Mouse (Mus musculus): ENCODE measurements around the gene Cdr2. TPM values are rescaled to one million over a fixed set of nuclear protein-coding genes. Genes with fewer than 3 reads are reported as not detected.
"Not testable (repeated sequence)": the region's sequence is repeated elsewhere in the genome, so short reads cannot be mapped to it uniquely, and the experiment has no call there.

The Cdr2 gene
- total RNA-seq, 2 experiments from 2014 or later: 4.6 to 5.6 TPM

DNA sequence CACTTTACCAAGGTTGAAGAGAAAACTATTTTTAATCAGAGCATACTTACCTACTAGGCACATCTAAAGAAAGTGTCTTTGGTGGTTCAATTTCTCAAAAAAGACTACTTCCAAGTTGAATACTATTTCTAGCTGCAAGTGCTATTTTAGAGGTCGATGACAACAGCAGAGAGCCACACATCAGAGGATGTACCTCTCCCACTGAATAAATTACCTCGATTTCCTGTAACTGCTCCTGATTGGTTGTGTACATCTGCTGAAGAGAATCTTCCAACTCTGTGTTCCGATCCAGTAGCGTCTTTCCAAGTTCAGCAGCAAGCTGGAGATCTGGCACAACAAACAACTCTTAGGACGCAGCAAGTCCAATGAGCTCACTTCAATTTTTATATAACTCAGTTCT, 12.0 kb downstream of the Cdr2 start:
- DNase-seq: no peak

DNA sequence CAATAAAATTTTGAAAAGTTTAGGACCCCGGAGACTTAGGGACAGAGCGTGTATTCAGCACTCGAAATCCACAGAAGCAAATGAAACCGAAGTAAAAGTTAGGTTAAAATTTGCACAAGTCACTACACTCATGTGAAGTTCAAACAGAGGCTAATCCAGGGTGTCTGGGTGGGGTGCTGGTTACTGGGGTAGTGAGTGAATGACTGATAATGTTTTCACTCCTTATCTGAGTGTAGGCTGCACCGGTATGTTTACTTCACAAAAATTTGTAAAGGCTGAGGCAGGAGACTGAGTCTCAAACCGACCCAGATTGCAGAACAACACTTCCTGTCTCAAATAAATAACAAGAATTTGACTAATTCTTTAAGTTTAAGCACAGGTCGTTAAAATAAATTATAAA, 12.9 kb downstream of the Cdr2 start:
- DNase-seq: no peak

GRCm38 (mm10) chr7:120963126-120963525, 19.0 kb downstream of the Cdr2 start:
- DNase-seq: no peak

DNA sequence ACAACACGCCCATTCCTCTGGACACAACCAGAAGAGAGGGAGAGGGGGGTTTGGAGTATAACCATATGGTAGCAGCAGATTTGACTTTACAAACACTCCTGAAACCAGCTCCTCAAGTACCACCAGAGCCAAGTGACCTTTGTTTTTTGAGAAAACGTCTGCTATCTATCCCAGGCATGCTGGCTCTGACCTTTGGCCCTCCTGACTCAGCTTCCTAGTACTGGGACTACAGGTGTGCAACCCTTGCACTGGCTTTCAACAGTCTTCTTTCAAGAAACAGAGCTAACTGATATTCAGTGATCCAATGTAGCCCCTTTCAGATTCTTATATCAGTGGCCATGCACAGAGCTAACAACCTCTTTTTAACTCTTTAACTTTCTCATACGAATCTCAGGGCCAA, 20.2 kb downstream of the Cdr2 start:
- no peak for DNase-seq

DNA sequence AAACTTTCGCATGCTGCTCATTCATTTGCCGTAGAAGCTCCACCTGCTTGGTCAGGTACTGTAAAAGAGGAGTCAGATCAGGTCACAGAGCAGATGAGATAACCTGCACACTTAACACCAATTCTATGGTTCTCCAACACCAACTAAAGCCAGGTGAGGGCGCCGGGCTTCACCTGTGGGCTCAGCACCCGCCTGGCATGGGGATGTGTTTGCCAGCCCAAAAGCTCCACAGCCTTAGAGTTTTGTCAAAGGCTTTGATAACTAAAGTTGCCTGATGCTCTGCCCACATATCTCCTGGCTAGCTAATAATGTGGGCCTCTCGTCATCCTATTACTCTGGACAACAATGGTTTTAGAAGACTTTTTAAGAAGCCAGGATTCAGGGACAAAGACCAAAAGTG, 21.5 kb downstream of the Cdr2 start:
- DNase-seq: no peak

- DNase-seq: no peak
Observed at GRCm38 (mm10) chr7:120960116-120960515, 22.0 kb downstream of the Cdr2 start.

GRCm38 (mm10) chr7:120953591-120953990, 28.5 kb downstream of the Cdr2 start:
- DNase-seq: not testable (repeated sequence)

- DNase-seq: no peak
Observed at GRCm38 (mm10) chr7:120943936-120944509, 38.1 kb downstream of the Cdr2 start.

DNA sequence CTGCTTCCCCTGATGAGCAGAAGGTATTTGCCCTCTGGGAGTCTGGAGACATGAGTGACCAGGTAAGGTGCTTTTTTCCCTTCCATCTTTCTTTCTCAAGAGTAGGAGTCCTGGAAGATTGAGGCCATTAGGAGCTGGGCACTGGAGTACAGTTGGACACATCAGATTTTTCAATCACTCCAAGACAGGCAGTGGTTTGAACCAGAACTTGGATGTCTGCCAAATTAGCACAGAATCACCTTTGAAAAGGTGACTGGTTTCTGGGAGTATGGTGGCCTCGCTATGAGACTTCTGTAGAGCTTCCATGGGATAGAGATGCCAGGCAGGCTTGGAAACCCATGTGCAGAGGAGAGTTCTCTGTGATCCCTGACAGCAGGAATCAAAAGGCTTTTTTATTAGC, 39.6 kb downstream of the Cdr2 start:
- no peak for DNase-seq

GRCm38 (mm10) chr7:120941214-120941613, 40.9 kb downstream of the Cdr2 start:
- DNase-seq: no peak

DNA sequence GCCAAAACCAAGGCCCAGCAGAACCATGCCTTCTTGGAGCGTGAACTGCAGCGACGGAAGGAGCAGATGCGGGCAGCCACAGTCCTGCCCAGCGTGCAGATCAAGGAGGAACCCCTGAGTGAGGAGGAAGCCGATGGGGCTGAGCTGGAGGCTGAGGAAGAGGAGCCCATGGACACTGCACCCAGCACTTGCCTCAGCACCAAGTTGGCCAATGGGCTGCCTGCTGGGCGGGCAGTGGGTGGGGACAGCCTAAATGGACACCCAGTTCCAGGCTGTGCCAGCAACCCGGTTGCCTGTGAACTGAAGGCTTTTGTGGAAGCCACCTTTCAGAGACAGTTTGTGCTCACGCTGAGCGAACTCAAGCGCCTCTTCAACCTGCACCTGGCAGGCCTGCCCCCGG, 41.8 kb downstream of the Cdr2 start:
- DNase-seq: peak; percentile 22 to 26

- no peak for DNase-seq
Observed at GRCm38 (mm10) chr7:120938206-120938605, 43.9 kb downstream of the Cdr2 start.

DNA sequence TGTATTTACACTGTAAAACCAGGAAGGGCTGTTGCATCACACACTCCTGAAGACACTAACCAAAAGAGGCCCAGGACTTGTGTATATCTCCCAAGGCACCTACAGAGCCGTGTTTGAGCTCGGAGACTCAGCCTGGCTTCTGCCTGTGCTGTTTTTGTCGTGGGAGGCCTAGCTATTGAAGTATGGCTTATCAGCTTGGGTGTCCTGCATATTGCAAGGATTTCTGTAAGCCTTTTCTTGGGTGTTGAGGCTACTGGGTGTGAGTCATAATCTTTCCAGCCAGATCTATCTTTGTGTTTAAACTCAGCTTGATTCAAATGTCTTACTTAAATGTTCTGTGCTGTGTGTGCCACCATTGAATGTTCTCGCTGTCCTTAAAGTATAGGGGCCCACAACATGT, 45.6 kb downstream of the Cdr2 start:
- DNase-seq: no peak

DNA sequence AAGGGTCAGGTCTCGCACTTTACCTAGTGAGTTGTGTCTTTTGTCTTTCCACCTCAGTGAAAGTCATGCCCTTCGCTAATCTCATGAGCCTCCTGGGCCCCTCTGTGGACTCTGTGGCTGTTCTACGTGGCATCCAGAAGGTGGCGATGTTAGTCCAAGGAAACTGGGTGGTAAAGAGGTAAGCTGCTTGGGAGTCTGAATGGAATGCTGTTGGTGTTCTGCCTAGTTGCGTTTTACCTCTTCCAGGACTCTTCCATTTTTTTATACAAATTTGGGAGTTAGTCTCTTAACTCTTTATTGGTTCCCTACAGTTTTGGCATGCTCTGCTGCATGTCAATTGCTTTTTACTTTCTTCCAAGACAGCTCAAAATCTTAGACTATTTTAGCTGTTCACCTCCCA, 47.4 kb downstream of the Cdr2 start:
- DNase-seq: peak; percentile 25 to 37

DNA sequence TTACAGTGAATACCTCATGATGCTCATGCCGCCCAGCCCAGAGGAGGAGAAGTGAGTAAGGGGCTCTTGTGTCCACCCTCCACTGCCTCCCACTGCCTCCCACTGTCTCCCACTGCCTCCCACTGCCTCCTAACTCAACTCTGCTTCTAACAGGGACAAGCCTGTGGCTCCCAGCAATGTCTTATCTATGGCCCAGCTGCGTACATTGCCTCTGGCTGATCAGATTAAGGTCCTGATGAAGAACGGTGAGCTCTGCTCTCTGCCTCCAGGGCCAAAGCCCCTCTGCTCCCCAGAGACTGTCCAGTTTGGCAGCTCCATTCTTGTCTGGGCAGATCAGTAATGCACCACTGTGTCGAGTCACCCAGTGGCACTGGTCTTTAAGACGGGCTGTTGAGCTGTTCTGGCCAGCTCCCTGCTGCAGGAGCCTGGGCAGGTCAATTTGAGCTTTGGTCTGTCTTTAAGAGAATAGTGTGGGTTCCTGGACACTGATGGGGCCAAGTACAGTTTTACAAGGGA, 48.4 kb downstream of the Cdr2 start:
- DNase-seq: no peak

DNA sequence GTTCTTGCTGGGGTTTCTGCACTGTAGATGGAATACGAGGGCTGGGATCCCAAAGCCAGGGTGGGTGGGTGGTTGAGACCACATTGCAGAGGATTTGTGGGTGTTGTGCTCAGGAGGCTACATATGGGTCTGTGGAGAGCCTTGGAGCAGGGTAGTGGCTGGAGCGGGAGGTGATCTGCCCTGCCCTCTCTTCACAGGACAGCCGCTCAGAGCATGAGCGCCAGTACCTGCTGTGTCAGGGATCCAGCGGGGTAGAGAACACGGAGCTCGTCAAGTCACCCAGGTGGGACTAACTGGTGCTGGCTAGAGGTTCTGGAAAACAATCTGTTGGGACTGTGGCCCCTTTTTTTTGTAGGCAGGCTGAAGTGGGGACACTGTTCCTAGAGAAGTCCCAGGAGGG, 49.0 kb downstream of the Cdr2 start:
- DNase-seq: no peak

- DNase-seq: peak; percentile 35 to 40
Observed at GRCm38 (mm10) chr7:120918526-120918962, 63.6 kb downstream of the Cdr2 start.

DNA sequence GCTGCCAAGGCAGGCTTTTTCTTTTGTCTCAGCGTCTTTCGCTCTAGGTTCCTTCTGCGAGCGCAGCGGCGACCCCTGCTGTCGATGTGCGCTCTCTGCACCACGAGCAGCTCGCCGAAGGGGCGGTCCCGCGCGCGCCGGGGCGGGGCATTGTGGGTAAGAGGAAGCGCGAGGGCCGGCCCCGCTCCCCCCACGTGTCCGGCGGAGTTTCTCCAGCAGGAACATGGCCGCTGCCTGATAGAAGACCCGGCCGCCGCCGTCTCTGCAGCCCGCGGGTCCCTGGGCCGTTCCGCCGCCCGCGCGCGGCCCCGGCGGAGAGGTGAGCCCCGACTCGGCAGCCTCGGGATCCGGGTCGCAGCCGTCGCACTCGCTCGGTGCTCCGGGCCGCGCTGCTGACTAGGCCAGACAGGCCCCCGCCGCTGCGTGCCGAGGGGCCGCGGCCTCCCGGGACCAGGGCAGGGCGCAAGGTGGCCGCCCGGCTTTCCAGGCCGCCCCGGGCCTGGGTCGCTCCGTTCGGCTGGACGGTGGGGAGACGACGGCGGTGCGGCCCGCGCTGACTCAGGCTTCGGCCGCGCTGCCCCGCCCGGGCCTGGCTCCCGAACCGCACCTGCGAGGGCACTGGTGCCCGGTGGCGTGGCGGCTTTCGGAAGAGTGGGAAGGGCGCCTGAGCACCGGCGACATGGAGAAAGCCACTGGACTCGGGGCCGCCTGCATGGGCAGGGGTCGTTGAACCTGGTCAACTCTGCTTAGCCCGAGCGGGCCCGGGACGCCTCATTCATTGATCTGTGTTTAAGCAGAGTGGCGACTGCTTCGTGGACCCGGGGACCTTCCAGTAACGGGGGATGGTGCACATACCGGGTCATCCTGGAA, 64.3 kb downstream of the Cdr2 start, which contains the start of gene Polr3e:
Gene Polr3e (plus strand): TSS at position 153 of the 870 bp plus-strand sequence.
- DNase-seq: peak; percentile 99 to 100

DNA sequence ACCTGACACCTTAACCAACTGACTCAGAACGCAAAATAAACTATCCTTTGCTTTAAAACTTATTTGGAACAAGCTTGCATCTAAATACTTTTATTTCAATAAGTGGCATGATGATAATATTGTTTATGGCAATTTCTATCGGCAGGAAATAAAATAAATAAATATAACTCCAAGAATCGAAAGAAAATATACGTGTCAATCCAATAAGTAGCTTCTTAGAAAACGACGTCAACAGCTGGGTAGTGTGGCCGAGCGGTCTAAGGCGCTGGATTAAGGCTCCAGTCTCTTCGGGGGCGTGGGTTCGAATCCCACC, 64.9 kb downstream of the Cdr2 start:
- DNase-seq: no peak

- no peak for DNase-seq
Observed at GRCm38 (mm10) chr7:120916262-120916875, 65.7 kb downstream of the Cdr2 start.

DNA sequence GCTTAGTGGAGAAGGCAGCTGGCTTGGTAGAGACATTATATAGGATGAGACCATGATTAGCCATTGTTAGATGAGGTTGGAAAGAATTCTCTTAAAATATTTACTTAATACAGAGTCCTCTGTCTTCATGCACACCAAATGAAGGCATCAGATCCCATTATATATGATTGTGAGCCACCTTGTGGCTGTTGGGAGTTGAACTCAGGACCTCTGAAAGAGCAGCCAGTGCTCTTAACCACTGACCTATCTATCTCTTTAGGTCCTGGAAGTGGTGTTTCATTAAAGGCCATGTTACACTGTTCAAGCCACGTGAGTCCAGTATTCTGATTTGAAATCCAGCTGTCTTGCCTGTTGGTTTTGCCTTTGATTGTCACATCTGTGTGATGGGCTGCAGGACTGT, 68.8 kb downstream of the Cdr2 start:
- DNase-seq: no peak

GRCm38 (mm10) chr7:120911268-120911667, 70.8 kb downstream of the Cdr2 start:
- DNase-seq: not testable (repeated sequence)

DNA sequence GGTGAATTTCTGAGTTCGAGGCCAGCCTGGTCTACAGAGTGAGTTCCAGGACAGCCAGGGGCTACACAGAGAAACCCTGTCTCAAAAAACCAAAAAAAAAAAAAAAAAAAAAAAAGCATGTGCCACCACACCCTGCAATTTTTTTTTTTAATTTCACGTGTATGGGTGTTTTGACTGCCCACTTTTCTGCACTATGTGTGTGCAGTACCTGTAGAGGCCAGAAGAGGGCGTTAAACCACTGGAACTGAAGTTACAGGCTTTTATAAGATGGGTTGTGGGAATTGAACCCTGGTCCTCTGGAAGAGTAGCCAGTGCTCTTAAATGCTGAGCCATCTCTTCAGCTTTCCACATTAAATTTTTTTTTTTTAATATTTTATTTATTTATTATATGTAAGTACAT, 71.9 kb downstream of the Cdr2 start:
- DNase-seq: not testable (repeated sequence)

All from layer of hippocampus, postnatal 36 days (tissue).